Mouse (Mus musculus) heart, adult 2 months (tissue): ENCODE data around the gene Smox. TPM values are rescaled to one million over a fixed set of nuclear protein-coding genes. Genes with fewer than 3 reads are reported as not detected.

Experiments used
- DNase-seq, 2 experiments: peaks; one replicate each; pipeline ENCODE4 v3.0.0; 2021
- H3K27ac ChIP-seq: fragments of 200-600 bp; 2 replicates; pipeline ENCODE4 v1.8.1; 2022
- H3K27me3 ChIP-seq: fragments of 200-500 bp; 2 replicates; pipeline ENCODE4 v1.6.1; 2012; ENCODE audit warnings: mild to moderate bottlenecking, low read length, inconsistent platforms, mixed read lengths; ENCODE audit not compliant: control insufficient read depth, insufficient read depth
- H3K36me3 ChIP-seq: fragments of 200-500 bp; 2 replicates; pipeline ENCODE4 v1.6.1; 2012; ENCODE audit warnings: low read length, inconsistent platforms; ENCODE audit not compliant: control insufficient read depth, insufficient read depth
- H3K4me1 ChIP-seq: fragments of 200-500 bp; 2 replicates; pipeline ENCODE4 v1.6.1; 2011; ENCODE audit warnings: low read length; ENCODE audit not compliant: control insufficient read depth, insufficient read depth
- H3K4me3 ChIP-seq: fragments of 200-600 bp; 2 replicates; pipeline ENCODE4 v1.8.1; 2022
- H3K79me2 ChIP-seq: fragments of 200-500 bp; replicated peaks from 2 replicates; pipeline ENCODE4 v1.6.1; 2012; ENCODE audit warnings: mild to moderate bottlenecking, inconsistent platforms, low read length, moderate library complexity, mixed read lengths; ENCODE audit not compliant: control insufficient read depth, insufficient read depth
- H3K9ac ChIP-seq: fragments of 200-500 bp; 2 replicates; pipeline ENCODE4 v1.6.1; 2012; ENCODE audit warnings: low read depth, mild to moderate bottlenecking, control low read depth, inconsistent platforms, low read length, mixed read lengths
- CTCF ChIP-seq: fragments of 200-600 bp; IDR thresholded peaks from 2 replicates; pipeline ENCODE4 v1.8.1; 2022; ENCODE audit warnings: antibody characterized with exemption, mild to moderate bottlenecking, moderate library complexity
- EP300 ChIP-seq: fragments of 200-500 bp; IDR thresholded peaks from 2 replicates; pipeline ENCODE4 v1.6.1; 2011; ENCODE audit warnings: low read depth, low read length, control low read depth; ENCODE audit not compliant: insufficient read depth
- POLR2A ChIP-seq: fragments of 200-500 bp; IDR thresholded peaks from 2 replicates; pipeline ENCODE4 v1.6.1; 2011; ENCODE audit warnings: mild to moderate bottlenecking, low read depth, low read length, control low read depth; ENCODE audit not compliant: insufficient read depth
- WGBS: fragments of 180-500 bp; shearing (Covaris S2); methylation state at CpG from one replicate; pipeline ENCODE4 v1.1.7; 2018; 5-methylcytosine and 5-hydroxymethylcytosine counted together
- intact Hi-C: fragments of 180-260 bp; cut with DNase I; formaldehyde crosslinking; loops from one replicate; pipeline ENCODE4 v1.15.1; 2025
- polyA plus RNA-seq: library from polyadenylated mRNA; depleted of rRNA; stranded (reverse); fragments of >200 nt; gene quantifications from 2 replicates; pipeline ENCODE4 v1.2.3, GENCODE M21; 2012
- total RNA-seq, 2 experiments: library from RNA; stranded (reverse); gene quantifications; 2 replicates each; pipeline ENCODE4 v1.2.3; 2021

Gene Smox
- total and polyA plus RNA-seq, 3 experiments = 23.0 to 39.8 (median 28.1) TPM

- peaks cover under 1% of the 10 kb centered on the region; the same call in 1 of the 2 replicates for H3K4me1 ChIP-seq
- no peak overlapping the region for H3K27ac ChIP-seq
- TF ChIP-seq POLR2A = no peak
- TF ChIP-seq CTCF = no peak
- no peak for TF ChIP-seq EP300
- no peaks in the 10 kb centered on the region; the same call in 1 of the 2 replicates for H3K79me2 ChIP-seq
- no peak overlapping the region for H3K4me3 ChIP-seq
- no peaks in the 10 kb centered on the region for H3K27me3 ChIP-seq
- intact Hi-C loops = no loop called here
- H3K36me3 ChIP-seq = no peaks in the 10 kb centered on the region
- no peak for DNase-seq
- WGBS = 22% methylated on average over 3 of the region's 3 CpGs
- no peak overlapping the region for H3K9ac ChIP-seq
These were observed 27.5 kb downstream of the Smox start for GRCm38 (mm10) chr2:131518790-131519189.

- no peak overlapping the region for H3K27ac ChIP-seq
- H3K4me3 ChIP-seq = no peak overlapping the region
- DNase-seq = no peak
- no peaks in the 10 kb centered on the region; the same call in 1 of the 2 replicates for H3K79me2 ChIP-seq
- no peaks in the 10 kb centered on the region for H3K27me3 ChIP-seq
- no peak for TF ChIP-seq CTCF
- no peak for TF ChIP-seq EP300
- no peak for TF ChIP-seq POLR2A
- H3K9ac ChIP-seq = no peak overlapping the region
- H3K4me1 ChIP-seq = no peaks in the 10 kb centered on the region
- 98% methylated on average over 19 of the region's 19 CpGs for WGBS
- H3K36me3 ChIP-seq = no peaks in the 10 kb centered on the region
- intact Hi-C loops = no loop called here
These were observed 29.4 kb downstream of the Smox start for GRCm38 (mm10) chr2:131520743-131521142.

GRCm38 (mm10) chr2:131527061-131527460 is 35.8 kb downstream of the Smox start:
- H3K4me1 ChIP-seq = peaks cover 2% of the 10 kb centered on the region
- intact Hi-C loops = no loop called here
- H3K27ac ChIP-seq = no peak overlapping the region
- H3K9ac ChIP-seq = no peak overlapping the region
- TF ChIP-seq EP300 = peak; percentile 25; the same call in 1 of the 2 replicates
- no peak for TF ChIP-seq POLR2A
- TF ChIP-seq CTCF = peak; percentile 72
- no peaks in the 10 kb centered on the region for H3K36me3 ChIP-seq
- no peaks in the 10 kb centered on the region for H3K79me2 ChIP-seq
- no peak for DNase-seq
- H3K4me3 ChIP-seq = no peak overlapping the region
- H3K27me3 ChIP-seq = no peaks in the 10 kb centered on the region
- 49% methylated on average over 3 of the region's 3 CpGs for WGBS

GRCm38 (mm10) chr2:131529898-131530622 is 38.8 kb downstream of the Smox start:
- H3K36me3 ChIP-seq = no peaks in the 10 kb centered on the region
- peaks cover 2% of the 10 kb centered on the region for H3K4me1 ChIP-seq
- H3K4me3 ChIP-seq = no peak overlapping the region
- whole genome bisulfite sequencing = 31% methylated on average over 11 of the region's 11 CpGs
- TF ChIP-seq CTCF = peak; percentile 79
- no peak for TF ChIP-seq POLR2A
- peak; percentile 81; the same call in 1 of the 2 replicates for TF ChIP-seq EP300
- intact Hi-C loops = loop anchor here (1.0 to 2.0 kb wide), 2 partner anchors 19 to 107 kb away; no protein-coding TSS in a partner anchor
- H3K27ac ChIP-seq = no peak overlapping the region
- no peaks in the 10 kb centered on the region for H3K27me3 ChIP-seq
- no peaks in the 10 kb centered on the region for H3K79me2 ChIP-seq
- H3K9ac ChIP-seq = no peak overlapping the region
- DNase-seq = peak; percentile 51 to 66

GRCm38 (mm10) chr2:131530623-131531008 is 39.3 kb downstream of the Smox start:
- WGBS = 17% methylated on average over 9 of the region's 9 CpGs
- H3K27ac ChIP-seq = no peak overlapping the region
- intact Hi-C loops = loop anchor here (1.0 kb wide), 1 partner anchor 107 kb away; no protein-coding TSS in a partner anchor
- TF ChIP-seq EP300 = 0 out of 2 replicates have a peak, but pooled peaks have one; percentile 11
- TF ChIP-seq CTCF = peak; percentile 76
- TF ChIP-seq POLR2A = no peak
- no peaks in the 10 kb centered on the region for H3K27me3 ChIP-seq
- peaks cover 2% of the 10 kb centered on the region for H3K4me1 ChIP-seq
- no peaks in the 10 kb centered on the region for H3K79me2 ChIP-seq
- no peak overlapping the region for H3K9ac ChIP-seq
- no peaks in the 10 kb centered on the region for H3K36me3 ChIP-seq
- DNase-seq = peak; percentile 52 to 55
- H3K4me3 ChIP-seq = no peak overlapping the region

GRCm38 (mm10) chr2:131531271-131531670 is 40.0 kb downstream of the Smox start:
- Histone ChIP-seq H3K9ac (no peak overlapping the region), H3K4me3 (no peak overlapping the region), H3K27ac (no peak overlapping the region), H3K79me2 (no peaks in the 10 kb centered on the region), H3K27me3 (no peaks in the 10 kb centered on the region), H3K36me3 (no peaks in the 10 kb centered on the region), H3K4me1 (peaks cover 2% of the 10 kb centered on the region)
- intact Hi-C loops = no loop called here
- DNase-seq = no peak
- 82% methylated on average over 7 of the region's 7 CpGs for WGBS
- TF ChIP-seq CTCF = no peak
- TF ChIP-seq POLR2A = no peak
- no peak for TF ChIP-seq EP300
